Mouse (Mus musculus) monocyte, adult 59 days (primary cell): ENCODE data around the gene Gpi1. TPM values are rescaled to one million over a fixed set of nuclear protein-coding genes. Genes with fewer than 3 reads are reported as not detected.

Experiments
- total RNA-seq, 2 experiments: library from RNA; stranded (reverse); gene quantifications; one replicate each; pipeline ENCODE4 v1.2.4; 2023

Gpi1 gene
- 100 to 1,000 TPM; 331 to 386 TPM for total RNA-seq

GRCm38 (mm10) chr7:34230116-34230515, at the start of gene Gpi1:
Gpi1 (minus strand) TSS chr7:34230336.

GRCm38 (mm10) chr7:34250738-34251137, 20.6 kb upstream of the Gpi1 start, which contains the start of gene Gm6096:
Gm6096 (plus strand) TSS chr7:34251038.

GRCm38 (mm10) chr7:34196132-34197128, 33.7 kb downstream of the Gpi1 start, which contains the start of gene Pdcd2l:
Pdcd2l (minus strand) TSS chr7:34196661.

GRCm38 (mm10) chr7:34169454-34169853, 60.7 kb downstream of the Gpi1 start, which contains the start of gene Uba2:
Uba2 (minus strand) TSS chr7:34169599.

Other genes with a start within 250 kb of the Gpi1 start
- gene Scgb2b27, start 216.4 kb downstream of the Gpi1 start, total RNA-seq, result not detected
- gene Scgb1b27, start 208.9 kb downstream of the Gpi1 start, total RNA-seq, result not detected
- gene Scgb1b30, start 134.9 kb downstream of the Gpi1 start, total RNA-seq, result not detected
- 1 to 10 TPM; 1.1 to 1.7 TPM for gene Wtip, start 97.1 kb downstream of the Gpi1 start, total RNA-seq
- 10 to 100 TPM; 53.4 to 55.5 TPM for gene Uba2, start 60.7 kb downstream of the Gpi1 start, total RNA-seq
- gene Pdcd2l, start 33.7 kb downstream of the Gpi1 start, total RNA-seq, result 10 to 100 TPM; 26.0 to 31.0 TPM
- not detected for gene Gm6096, start 20.7 kb upstream of the Gpi1 start, total RNA-seq
- 10 to 100 TPM; 33.0 to 37.3 TPM for gene 4931406P16Rik, start 83.2 kb upstream of the Gpi1 start, total RNA-seq
- gene Lsm14a, start 163.0 kb upstream of the Gpi1 start, total RNA-seq, result 100 to 1,000 TPM; 142 to 147 TPM